10 mouse cellular contexts compared by ENCODE assay signal in the genomic region with DNA sequence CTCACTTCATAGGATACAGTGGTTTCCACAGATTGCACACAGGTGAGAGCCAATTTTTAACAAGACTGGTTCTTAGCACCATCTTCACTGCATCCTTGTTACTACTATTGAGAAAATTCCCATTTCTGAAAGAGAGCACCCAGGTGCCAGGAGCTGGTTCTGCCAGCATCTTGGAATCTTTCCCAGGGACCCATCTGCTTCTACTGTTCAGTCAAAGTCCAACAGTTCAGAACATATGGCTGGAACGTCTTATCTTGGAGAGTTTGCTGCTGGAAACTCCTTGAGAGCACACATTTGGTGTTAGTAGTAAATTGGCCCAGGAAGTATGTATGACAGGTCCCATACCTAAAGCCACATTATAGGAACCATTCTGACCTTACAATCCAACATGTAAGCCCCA.
DNase-seq lines count a peak whose midpoint lies in the region.
"Had no signal": no experiment of that assay in that cellular context is flagged by ENCODE, and none has a peak within 500 bp of the region (broad histone marks: within the 10 kb centered on the region; RNA-seq: fewer than 3 reads in every experiment).

No protein-coding gene starts in this region.

- peak; percentile 65 to 77 for DNase-seq in cerebellum, postnatal 14 days
- no peak for DNase-seq in cerebellum, adult 9-10 months
- peak; percentile 3 to 4 for DNase-seq in frontal cortex, postnatal 14 days (ENCODE audit: low spot score in 2 of 2)
- DNase-seq in left cerebral cortex, adult 18-20 months (ENCODE audit: low spot score in 2 of 2): peak; percentile 22 to 34
- DNase-seq in right cerebral cortex, postnatal 14 days: peak; percentile 6
- no peak for DNase-seq in lung, postnatal 10 days
- DNase-seq in kidney, postnatal 36 days: no peak
- DNase-seq in kidney, postnatal 4 days: no peak
- DNase-seq: adrenal gland, adult 2 months; kidney, adult 18-20 months had no signal

Comparison
In these comparisons a context has a peak if more than half of its experiments do, and no peak if none do; other contexts are left out.
1. DNase-seq: peak in cerebellum, postnatal 14 days (2 of 2), frontal cortex, postnatal 14 days (2 of 2), left cerebral cortex, adult 18-20 months (2 of 2) and right cerebral cortex, postnatal 14 days (single experiment); none in cerebellum, adult 9-10 months (single experiment), lung, postnatal 10 days (single experiment), kidney, postnatal 36 days (0 of 2) and kidney, postnatal 4 days (0 of 2).